Mouse (Mus musculus) cerebellum, adult 18-20 months (tissue): Measurements from ENCODE around the gene Nek2.
A peak's percentile ranks its signal among the peaks of the same experiment; 100 is the strongest.

Experiments
- DNase-seq, 2 experiments: peaks; one replicate each; pipeline ENCODE4 v3.0.0; 2021

Nek2 gene

DNA sequence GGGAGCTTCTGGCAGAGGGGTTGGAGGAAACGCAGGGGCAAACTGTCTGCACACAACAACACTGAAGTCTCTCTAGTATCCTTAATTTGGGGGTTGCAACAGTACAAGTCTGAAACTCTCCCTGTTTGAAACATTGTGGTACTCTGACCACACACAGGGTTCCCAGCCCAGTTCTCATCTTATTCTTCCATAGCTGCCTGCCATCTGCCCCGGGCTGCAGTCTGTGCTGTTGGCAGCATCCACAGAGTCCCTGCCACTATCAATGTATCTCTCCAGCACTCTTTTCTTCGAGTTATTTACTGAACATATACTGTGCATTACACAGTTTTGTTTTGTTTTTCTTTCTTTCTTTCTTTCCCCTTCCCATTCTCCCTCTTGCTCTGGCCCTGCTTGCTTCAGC lies 4.6 kb upstream of the Nek2 start:
- peak; percentile 26 to 44 for DNase-seq

- DNase-seq = peak; percentile 87 to 89
Observed at GRCm38 (mm10) chr1:191817418-191818144, 3.7 kb upstream of the Nek2 start.

DNA sequence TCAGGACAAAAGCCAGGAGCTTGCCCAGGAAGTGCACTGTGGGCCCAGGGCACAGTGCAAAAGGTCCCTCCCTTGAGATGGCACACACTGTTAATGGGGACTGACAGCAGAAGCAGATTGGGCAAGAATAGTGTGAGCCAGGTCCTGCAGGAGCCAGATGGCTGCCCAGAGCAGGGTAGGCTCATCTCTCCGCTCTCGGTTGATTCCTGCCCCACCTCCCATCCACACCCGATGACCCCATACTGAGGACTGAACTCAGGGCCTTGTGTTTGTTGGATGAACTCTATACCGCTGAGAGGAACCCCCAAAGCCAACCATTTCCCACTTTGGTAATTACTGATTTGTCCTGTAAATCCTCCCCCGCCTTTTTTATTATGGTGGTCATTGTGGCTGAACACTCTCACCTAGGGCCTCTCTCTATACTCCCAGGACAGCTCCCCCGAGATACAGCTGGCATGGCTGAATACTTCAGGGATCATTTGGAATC lies 3.1 kb upstream of the Nek2 start:
- no peak for DNase-seq

DNA sequence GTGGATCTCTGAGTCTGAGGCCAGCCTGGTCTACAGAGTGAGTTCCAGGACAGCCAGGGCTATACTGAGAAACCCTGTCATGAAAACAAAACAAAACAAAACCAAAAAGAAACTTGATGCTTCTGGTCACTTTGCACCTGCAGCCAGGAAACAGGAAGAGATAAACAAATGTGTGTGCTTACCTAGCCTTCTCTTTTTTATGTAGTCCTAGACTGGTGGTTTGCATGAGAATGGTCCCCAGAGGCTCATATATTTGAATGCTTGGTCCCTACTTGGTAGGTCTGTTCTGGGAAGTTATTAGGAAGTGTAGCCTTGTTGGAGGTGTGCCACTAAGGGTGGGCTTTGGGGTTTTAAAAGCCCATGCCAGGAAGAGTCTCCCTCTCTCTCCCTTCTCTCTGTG lies 2.2 kb upstream of the Nek2 start:
- DNase-seq = no peak

DNA sequence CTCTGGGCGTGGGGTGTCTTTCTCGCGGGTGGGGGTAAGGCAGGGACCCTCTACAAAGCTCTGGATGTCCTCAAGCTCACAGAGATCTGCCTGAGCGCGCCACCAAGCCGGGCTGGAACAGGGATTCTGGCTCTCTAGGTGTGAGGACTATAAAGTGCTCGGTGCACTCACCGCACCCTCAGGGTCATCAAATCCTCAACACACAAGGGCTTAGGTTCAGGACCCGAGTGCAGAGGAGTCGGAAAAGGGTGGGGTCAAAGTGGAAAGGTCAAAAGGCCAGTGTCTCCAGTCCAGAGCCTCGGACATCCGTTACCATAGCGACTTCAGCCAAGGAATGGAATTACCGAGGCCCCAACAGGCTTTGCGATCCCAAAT lies 306 bp upstream of the Nek2 start:
- DNase-seq = no peak

DNA sequence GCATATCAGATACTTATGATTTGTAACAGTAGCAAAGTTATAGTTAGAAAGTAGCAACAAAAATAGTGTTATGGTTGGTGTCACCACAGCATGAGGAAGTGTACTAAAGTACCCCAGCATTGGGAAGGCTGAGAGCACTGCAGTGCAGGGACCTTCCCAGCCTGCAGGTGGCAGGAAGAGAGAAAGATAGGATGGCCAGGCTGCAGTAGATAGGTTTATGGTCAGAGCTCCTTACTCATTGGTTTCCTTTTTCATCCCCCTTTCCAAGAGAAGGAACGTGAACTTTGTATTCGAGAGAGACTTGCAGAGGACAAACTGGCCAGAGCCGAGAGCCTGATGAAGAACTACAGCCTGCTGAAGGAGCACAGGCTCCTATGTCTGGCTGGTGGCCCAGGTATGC lies 7.9 kb downstream of the Nek2 start:
- no peak for DNase-seq

- DNase-seq = no peak
Observed at GRCm38 (mm10) chr1:191833396-191833795, 12.2 kb downstream of the Nek2 start.

DNA sequence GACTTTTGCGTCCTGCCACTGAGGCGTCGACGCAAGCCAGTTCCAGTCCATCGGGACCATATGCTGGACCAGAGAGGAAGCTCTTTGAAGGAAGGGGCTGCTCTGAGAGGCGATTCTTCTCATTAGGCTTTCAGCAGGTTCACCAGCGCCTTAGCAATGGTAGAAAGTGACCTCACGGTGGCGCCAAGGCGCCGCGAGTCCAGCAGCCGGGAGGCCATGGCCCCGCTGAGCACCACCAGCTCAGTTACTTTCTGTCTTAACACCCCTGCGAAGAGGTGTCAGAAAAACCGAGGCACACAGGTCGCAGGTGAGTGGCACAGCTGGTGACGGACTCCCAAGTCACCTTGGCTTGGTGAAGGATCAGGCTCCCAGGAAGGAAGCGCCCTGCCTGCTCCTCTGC lies 13.6 kb downstream of the Nek2 start:
- peak; percentile 55 to 71 for DNase-seq

- DNase-seq = no peak
Observed at GRCm38 (mm10) chr1:191836318-191836985, 15.2 kb downstream of the Nek2 start.

GRCm38 (mm10) chr1:191837691-191838090 lies 16.4 kb downstream of the Nek2 start:
- DNase-seq = no peak

DNA sequence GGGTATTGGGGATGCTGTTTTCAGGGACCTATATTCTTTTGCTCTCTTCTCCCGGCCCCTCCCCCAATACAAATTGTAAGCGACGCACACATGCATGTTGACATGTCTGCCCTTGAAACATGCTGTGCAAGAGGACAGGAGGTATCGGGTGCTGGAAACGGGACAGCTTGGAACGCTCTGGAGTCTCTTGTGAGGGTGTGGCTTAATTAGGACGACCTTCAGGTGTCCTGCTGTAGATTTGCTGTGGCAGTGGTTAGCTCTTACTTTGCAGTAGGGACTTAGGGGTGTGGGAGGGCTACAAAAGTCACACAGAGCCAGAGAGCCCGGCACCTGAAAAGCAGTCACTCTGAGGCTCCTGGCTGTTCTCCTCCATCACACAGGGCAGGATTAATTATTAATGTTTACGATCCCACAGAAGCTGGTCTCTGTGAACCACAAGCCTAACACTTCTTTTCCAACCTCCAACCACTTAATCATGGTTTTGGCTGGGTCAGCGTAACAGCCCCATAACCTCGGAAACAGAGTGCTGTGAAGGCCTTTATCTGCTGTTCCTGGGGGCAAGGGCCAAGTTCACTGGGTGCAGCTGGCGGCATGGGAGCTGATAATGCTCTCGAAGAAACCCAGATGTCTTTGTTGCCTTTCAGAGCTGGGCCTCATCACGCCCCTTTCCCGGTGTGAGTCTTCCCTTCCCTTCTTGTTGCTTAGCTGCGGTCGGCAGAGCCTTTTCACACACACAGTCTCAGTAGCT lies 17.9 kb downstream of the Nek2 start:
- DNase-seq = no peak

GRCm38 (mm10) chr1:191840774-191841565 lies 19.7 kb downstream of the Nek2 start:
- no peak for DNase-seq

DNA sequence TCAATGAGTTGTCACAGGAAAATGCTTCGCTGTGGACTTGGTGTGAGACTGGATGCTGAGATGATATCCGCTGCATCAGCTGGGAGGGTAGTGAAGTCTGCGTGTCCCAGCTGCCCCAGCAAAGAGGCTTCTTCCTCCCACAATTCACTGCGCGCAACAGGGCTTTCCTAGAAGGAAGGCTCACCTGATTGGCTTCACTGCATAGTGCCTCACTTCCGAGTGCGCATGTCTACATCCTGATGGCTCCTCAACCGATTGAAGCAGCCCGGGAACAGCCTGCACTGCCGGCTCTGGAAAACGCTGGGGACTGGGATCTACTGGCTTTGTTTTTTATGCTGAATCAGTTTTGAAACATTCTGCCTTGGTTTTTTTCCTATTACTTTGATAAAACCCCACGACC lies 21.0 kb downstream of the Nek2 start:
- no peak for DNase-seq

DNA sequence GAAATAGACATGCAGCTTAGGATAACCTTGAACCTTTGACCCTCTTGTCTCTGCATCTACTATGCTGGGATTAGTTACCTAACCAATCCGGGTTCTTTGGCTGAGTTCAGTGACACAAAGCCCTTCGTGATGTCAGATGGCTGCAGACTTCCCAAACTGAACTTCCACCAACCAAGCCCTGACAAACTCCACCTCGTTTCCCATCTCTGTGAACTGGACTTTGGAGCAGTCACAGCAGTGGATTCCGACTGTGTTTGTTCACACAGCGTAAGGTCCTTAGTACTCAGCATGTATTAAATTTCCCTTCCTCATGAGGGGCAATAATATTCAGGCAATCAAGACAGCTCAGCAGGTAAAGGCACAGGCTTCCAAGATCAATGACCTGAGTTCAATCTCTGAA lies 25.4 kb downstream of the Nek2 start:
- no peak for DNase-seq

DNA sequence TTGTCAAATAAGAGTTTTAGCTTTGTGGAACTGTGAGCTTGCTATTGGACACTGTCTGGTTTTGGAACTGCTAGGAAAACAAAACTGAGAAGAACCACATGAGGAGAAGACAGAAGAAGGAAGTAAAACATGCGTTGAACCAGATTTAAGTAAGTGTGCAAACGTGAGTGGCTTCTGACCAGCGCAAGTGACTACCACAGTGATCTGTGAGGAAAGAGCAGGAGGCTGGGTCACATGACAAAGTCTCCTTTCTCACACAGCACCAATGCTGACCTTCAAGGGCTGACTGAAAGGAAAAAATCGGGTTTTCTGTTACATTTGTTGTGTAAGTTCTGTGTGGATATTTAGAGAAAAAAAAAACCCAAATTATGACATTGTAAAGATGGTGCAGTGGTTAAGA lies 28.3 kb downstream of the Nek2 start:
- no peak for DNase-seq

DNA sequence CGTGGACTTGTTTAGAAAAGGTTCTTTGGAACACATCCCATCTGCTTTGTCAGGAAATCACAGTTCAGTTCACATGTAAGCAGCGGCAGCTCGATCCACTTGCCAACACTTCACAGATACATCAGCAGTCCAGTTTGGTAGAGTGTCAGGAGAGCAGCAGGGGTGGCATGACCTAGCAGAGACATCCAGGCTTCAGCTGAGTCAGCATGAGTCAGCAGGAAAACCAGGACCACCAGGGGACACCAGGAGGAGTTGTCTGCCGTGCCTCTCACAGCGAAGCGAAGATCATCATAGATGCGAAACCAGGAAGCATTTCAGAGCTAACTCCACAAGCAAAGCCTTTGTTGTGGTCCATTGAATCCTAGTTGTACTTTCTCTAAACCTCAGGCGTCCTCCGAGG lies 32.2 kb downstream of the Nek2 start:
- no peak for DNase-seq

DNA sequence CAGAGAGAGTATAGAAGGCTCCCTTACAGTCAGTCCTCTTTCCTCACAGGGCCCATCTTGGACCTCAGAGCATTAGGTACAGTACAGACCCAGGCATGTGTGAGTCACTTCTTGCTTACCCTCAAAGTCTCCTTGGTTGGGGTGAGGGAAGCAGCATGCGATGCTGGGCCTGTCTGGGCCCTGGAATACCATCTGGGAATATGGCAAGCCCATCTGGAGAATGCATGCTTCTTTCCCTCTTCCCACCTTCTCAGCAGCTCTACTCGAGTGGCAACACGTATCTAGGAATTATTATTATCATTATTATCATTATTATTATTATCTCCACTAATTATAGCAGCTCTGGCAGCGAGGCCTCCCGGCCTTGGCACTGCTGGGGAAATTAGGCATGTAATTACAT lies 33.5 kb downstream of the Nek2 start:
- DNase-seq = no peak

- no peak for DNase-seq
Observed at GRCm38 (mm10) chr1:191855136-191855878, 34.1 kb downstream of the Nek2 start.

DNA sequence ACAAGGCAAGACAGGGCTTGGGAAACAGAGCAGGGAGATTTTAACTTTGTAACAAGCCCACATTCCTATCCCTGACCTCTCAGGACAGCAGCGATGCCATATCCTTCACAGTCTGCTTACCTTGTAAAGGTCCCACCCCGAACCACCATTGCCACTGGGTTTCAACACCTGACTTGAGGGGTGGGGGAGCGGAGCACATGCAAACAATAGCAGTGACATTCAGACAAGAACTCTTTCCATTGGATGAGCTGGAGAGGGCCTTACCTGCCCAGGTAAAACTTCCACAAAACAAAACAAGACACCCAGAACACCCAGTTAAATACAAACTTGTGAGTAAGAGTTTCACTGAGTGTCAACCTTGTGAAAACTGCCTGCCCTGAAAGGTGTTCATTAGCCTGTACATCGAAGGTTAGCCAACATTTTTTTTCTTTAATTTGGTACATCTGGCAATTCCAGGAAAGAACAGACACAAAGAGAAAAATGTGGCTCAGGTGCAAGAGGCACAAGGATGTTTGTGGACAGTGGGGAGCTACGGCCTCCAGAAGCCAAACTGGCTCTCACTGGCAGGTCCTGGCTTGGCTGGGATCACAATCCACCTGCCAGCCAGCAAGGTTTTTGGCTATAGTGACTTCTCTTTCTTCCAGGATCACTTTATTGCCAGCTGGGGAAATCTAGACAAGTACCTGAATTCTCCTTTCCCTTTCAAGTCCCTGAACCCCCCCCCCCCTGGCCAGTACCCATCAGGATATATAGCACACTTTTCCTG lies 35.8 kb downstream of the Nek2 start:
- DNase-seq = peak in 1 of 2 experiments; percentile 8

- DNase-seq = no peak
Observed at GRCm38 (mm10) chr1:191858136-191858535, 36.9 kb downstream of the Nek2 start.

DNA sequence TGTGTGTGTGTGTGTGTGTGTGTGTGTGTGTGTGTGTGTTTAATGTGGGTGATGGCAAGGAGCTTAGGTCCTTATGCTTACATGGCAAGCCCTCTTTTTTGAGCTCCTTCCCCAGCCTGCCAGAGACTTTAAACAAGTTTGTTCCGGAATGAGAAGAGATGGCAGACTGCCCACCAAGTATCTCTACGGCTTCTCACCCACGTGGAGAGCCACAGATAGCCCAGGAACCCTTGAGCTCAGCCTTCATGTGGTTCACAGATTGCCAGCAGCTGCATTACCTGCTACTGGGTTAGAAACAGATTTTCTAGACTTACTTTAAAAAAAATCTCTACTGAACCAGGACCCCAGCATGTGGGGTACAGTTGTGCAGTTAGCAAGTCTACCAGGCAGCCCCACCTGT lies 38.6 kb downstream of the Nek2 start:
- no peak for DNase-seq

- no peak for DNase-seq
Observed at GRCm38 (mm10) chr1:191861247-191861646, 40.0 kb downstream of the Nek2 start.
